9 mouse cellular contexts compared by ENCODE assay signal in genomic region chr4:128737825-128738610, GRCm38 (mm10). TPM values are rescaled to one million over a fixed set of nuclear protein-coding genes. Genes with fewer than 3 reads are reported as not detected.
DNase-seq lines count a peak whose midpoint lies in the region; ATAC-seq and TF ChIP-seq lines count a peak whose summit lies in the region.
"Had no signal": no experiment of that assay in that cellular context is flagged by ENCODE, and none has a peak within 500 bp of the region (broad histone marks: within the 10 kb centered on the region; RNA-seq: fewer than 3 reads in every experiment).

No protein-coding gene starts in this region.

- 64% methylated on average over 14 of the region's 14 CpGs for WGBS in heart, embryonic 12.5 days
- 27% methylated on average over 14 of the region's 14 CpGs for WGBS in forebrain, embryonic 13.5 days
- WGBS in midbrain, embryonic 10.5 days = 72% methylated on average over 14 of the region's 14 CpGs

- H3K27me3 ChIP-seq in heart, embryonic 12.5 days (replicated peaks) = no peaks in the 10 kb centered on the region
- no peaks in the 10 kb centered on the region for H3K27me3 ChIP-seq in ES-Bruce4 (ENCODE audit: control insufficient read depth, insufficient read depth, low read length, poor library complexity, severe bottlenecking)
- H3K27me3 ChIP-seq in forebrain, embryonic 13.5 days = no peaks in the 10 kb centered on the region
- no peaks in the 10 kb centered on the region for H3K27me3 ChIP-seq in midbrain, embryonic 10.5 days (ENCODE audit: low read depth, poor library complexity, severe bottlenecking)

- peak overlapping the region; percentile 9; the same call in 1 of the 2 replicates for H3K9ac ChIP-seq in heart, embryonic 12.5 days
- no peak overlapping the region for H3K9ac ChIP-seq in ES-Bruce4 (ENCODE audit: low read depth, poor library complexity, severe bottlenecking)
- H3K9ac ChIP-seq in forebrain, embryonic 13.5 days = peak overlapping the region; percentile 65

- ATAC-seq in heart, embryonic 12.5 days (ENCODE audit: insufficient number of reproducible peaks, low FRiP score) = no peak
- no peak for ATAC-seq in forebrain, embryonic 13.5 days
- no peak for ATAC-seq in activated CD4-positive, CD25-positive, alpha-beta regulatory T cell, adult 4 months

- H3K4me2 ChIP-seq in heart, embryonic 12.5 days = 0 out of 2 replicates have a peak overlapping the region, but pooled peaks have one; percentile 52
- peak overlapping the region; percentile 54 for H3K4me2 ChIP-seq in forebrain, embryonic 13.5 days

- peaks cover 6% of the 10 kb centered on the region for H3K36me3 ChIP-seq in heart, embryonic 12.5 days
- H3K36me3 ChIP-seq in ES-Bruce4 (ENCODE audit: control insufficient read depth, insufficient read depth, low read length, poor library complexity, severe bottlenecking) = no peaks in the 10 kb centered on the region
- H3K36me3 ChIP-seq in forebrain, embryonic 13.5 days (ENCODE audit: poor library complexity, severe bottlenecking) = peaks cover 34% of the 10 kb centered on the region
- H3K36me3 ChIP-seq in midbrain, embryonic 10.5 days = peaks cover 81% of the 10 kb centered on the region

- peak overlapping the region; percentile 86 for H3K27ac ChIP-seq in heart, embryonic 12.5 days (ENCODE audit: poor library complexity, severe bottlenecking)
- peak overlapping the region; percentile 54 for H3K27ac ChIP-seq in ES-Bruce4 (ENCODE audit: insufficient read depth, low read length)
- H3K27ac ChIP-seq in forebrain, embryonic 13.5 days = peak overlapping the region; percentile 95
- peak overlapping the region; percentile 94 for H3K27ac ChIP-seq in midbrain, embryonic 10.5 days (replicated peaks)

- no peaks in the 10 kb centered on the region for H3K9me3 ChIP-seq in heart, embryonic 12.5 days (replicated peaks)
- no peaks in the 10 kb centered on the region for H3K9me3 ChIP-seq in ES-Bruce4 (replicated peaks; ENCODE audit: control insufficient read depth, insufficient read depth, low read length, poor library complexity, severe bottlenecking)
- no peaks in the 10 kb centered on the region for H3K9me3 ChIP-seq in forebrain, embryonic 13.5 days (replicated peaks)
- H3K9me3 ChIP-seq in midbrain, embryonic 10.5 days (replicated peaks) = no peaks in the 10 kb centered on the region

- H3K4me3 ChIP-seq in heart, embryonic 12.5 days = no peak overlapping the region
- no peak overlapping the region for H3K4me3 ChIP-seq in ES-Bruce4 (ENCODE audit: low read depth, low read length)
- H3K4me3 ChIP-seq in forebrain, embryonic 13.5 days = 0 out of 2 replicates have a peak overlapping the region, but pooled peaks have one; percentile 17
- peak overlapping the region; percentile 9; the same call in 1 of the 2 replicates for H3K4me3 ChIP-seq in midbrain, embryonic 10.5 days

- peaks cover 68% of the 10 kb centered on the region for H3K4me1 ChIP-seq in heart, embryonic 12.5 days (replicated peaks)
- peaks cover 10% of the 10 kb centered on the region for H3K4me1 ChIP-seq in ES-Bruce4 (ENCODE audit: control insufficient read depth, insufficient read depth, low read length)
- peaks cover 82% of the 10 kb centered on the region for H3K4me1 ChIP-seq in forebrain, embryonic 13.5 days
- peaks cover 87% of the 10 kb centered on the region for H3K4me1 ChIP-seq in midbrain, embryonic 10.5 days

- TF ChIP-seq EP300 in ES-Bruce4 (IDR thresholded peaks at IDR 0.05; ENCODE audit: insufficient read depth, low read depth, low read length) = no peak

- no peak for DNase-seq in heart, adult 11 months
- no peak for DNase-seq in midbrain, embryonic 10.5 days (ENCODE audit: low spot score)
- DNase-seq in thymus, postnatal 4 days = no peak
- DNase-seq in spleen, postnatal 4 days (ENCODE audit: low spot score in 2 of 2) = no peak
- DNase-seq: thymus, postnatal 36 days had no signal

- TF ChIP-seq CTCF in ES-Bruce4 (IDR thresholded peaks at IDR 0.05; ENCODE audit: low read depth, low read length) = no peak

- no peak for TF ChIP-seq POLR2A in ES-Bruce4 (IDR thresholded peaks at IDR 0.05; ENCODE audit: insufficient read depth, low read length)

RNA-seq across cellular contexts. Expression of gene A3galt2, which starts 17.1 kb away (rescaled TPM):
- polyA plus RNA-seq in heart, embryonic 12.5 days (2016; fragmentation: Nextera tagmentation; extraction: Ambion mirVana) = 0.09 TPM in 2 replicates
- polyA plus RNA-seq in ES-Bruce4 (2011; ENCODE audit: insufficient read depth, insufficient read length, low read depth, missing spikeins) = not detected in 2 replicates
- 0.67 and 0.88 TPM in 2 replicates for polyA plus RNA-seq in forebrain, embryonic 13.5 days (2015; fragmentation: Nextera tagmentation; extraction: Ambion mirVana)
- 0.10 and 0.24 TPM in 2 replicates for polyA plus RNA-seq in midbrain, embryonic 10.5 days (2016; fragmentation: Nextera tagmentation; extraction: Ambion mirVana)
- not detected for polyA plus RNA-seq in activated CD4-positive, CD25-positive, alpha-beta regulatory T cell, adult 4 months (2017; shearing (Covaris generic))

Comparison
In these comparisons a context has a peak if more than half of its experiments do, and no peak if none do; other contexts are left out.
1. H3K4me3 ChIP-seq: peak in forebrain, embryonic 13.5 days (single experiment) and midbrain, embryonic 10.5 days (single experiment); none in heart, embryonic 12.5 days (single experiment) and ES-Bruce4 (single experiment).
2. Peak in every context shown above with its lines, with median percentiles within 50 percentile points of each other: H3K27ac ChIP-seq.